In the genomic region with DNA sequence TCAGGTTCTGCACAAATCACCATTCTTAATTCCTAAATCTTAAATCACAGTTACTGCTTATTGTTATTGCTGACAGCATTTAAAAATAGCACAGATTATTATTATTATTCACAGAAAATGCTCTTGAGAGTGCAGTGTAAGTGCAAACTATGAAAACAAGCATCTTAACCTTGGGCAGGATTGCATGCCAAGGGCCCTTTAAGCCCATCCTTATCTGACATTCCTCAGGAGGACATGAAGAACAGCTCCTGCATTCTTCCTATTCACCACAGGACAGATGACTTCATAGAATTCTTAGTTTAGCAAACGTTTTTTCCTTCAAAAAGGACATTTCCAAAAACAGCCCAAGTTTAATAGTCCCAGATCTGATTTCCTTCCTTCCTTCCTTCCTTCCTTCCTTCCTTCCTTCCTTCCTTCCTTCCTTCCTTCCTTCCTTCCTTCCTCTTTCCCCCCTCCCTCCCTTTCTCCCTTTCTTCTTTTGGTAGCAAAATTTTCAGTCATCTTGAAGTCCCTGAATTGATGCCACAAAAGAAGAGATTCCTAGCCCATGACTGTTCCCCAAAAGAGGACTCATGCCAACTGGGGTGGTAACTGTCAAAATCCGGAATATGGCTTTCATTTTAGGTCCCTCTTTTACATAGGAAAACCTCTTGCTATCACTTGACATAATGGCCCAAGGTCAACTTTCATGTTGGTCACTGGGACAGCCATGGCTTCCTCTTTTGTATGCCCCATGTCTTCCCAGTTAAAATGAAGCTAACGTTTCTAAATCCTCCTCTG, we compare ENCODE assay signal across 27 mouse cellular contexts.
DNase-seq lines count a peak whose midpoint lies in the region; ATAC-seq and TF ChIP-seq lines count a peak whose summit lies in the region.
"Had no signal": no experiment of that assay in that cellular context is flagged by ENCODE, and none has a peak within 500 bp of the region (broad histone marks: within the 10 kb centered on the region; RNA-seq: fewer than 3 reads in every experiment).

No protein-coding gene starts in this region.

- peak; percentile 59 for DNase-seq in heart, adult 11 months
- DNase-seq in testis, postnatal 14 days (ENCODE audit: low spot score) = no peak
- no peak for DNase-seq in Patski (ENCODE audit: low read depth, low spot score)
- DNase-seq in hindbrain, embryonic 10.5 days (ENCODE audit: low spot score) = no peak
- DNase-seq: adrenal gland, adult 2 months; adrenal gland, postnatal 14 days; cerebellum, adult 11 months; cerebellum, adult 2 months; cerebellum, adult 9-11 months; cerebellum, postnatal 25 days; gastrocnemius, postnatal 10 days; gastrocnemius, postnatal 36 days; heart, postnatal 10 days; heart, postnatal 36 days had no signal

- H3K27me3 ChIP-seq in heart, embryonic 11.5 days (ENCODE audit: control insufficient read depth, insufficient read depth, low read length) = no peaks in the 10 kb centered on the region
- H3K27me3 ChIP-seq in testis, adult 2 months (ENCODE audit: control insufficient read depth, insufficient read depth, low read length) = no peaks in the 10 kb centered on the region
- no peaks in the 10 kb centered on the region for H3K27me3 ChIP-seq in Patski
- no peaks in the 10 kb centered on the region for H3K27me3 ChIP-seq in hindbrain, embryonic 10.5 days (ENCODE audit: insufficient read depth, poor library complexity, severe bottlenecking)
- H3K27me3 ChIP-seq: embryonic facial prominence, embryonic 12.5 days; embryonic facial prominence, embryonic 15.5 days; forebrain, embryonic 13.5 days; heart, embryonic 12.5 days; heart, embryonic 15.5 days; hindbrain, embryonic 15.5 days had no signal

- ATAC-seq in heart, embryonic 11.5 days (replicated peaks; ENCODE audit: insufficient number of reproducible peaks, low FRiP score, low TSS enrichment) = no peak
- peak; percentile 85 for ATAC-seq in Patski
- ATAC-seq in erythroid progenitor cell, adult 5-6 weeks (replicated peaks; ENCODE audit: low FRiP score, poor library complexity, severe bottlenecking) = no peak
- ATAC-seq: CD4-positive, CD25-positive, alpha-beta regulatory T cell, adult 4 months; forebrain, embryonic 13.5 days; forebrain, embryonic 16.5 days had no signal

- POLR2A ChIA-PET in Patski (lab: Charles Lee) = interaction anchor here (0.8 kb wide), 1 partner anchor 24 kb away, joined by 4 read pairs; no protein-coding TSS in a partner anchor

- H3K4me1 ChIP-seq in heart, embryonic 11.5 days (ENCODE audit: control insufficient read depth, insufficient read depth, low read length) = no peaks in the 10 kb centered on the region
- H3K4me1 ChIP-seq in testis, adult 2 months (ENCODE audit: control insufficient read depth, insufficient read depth, low read length) = no peaks in the 10 kb centered on the region
- H3K4me1 ChIP-seq in hindbrain, embryonic 10.5 days (replicated peaks) = no peaks in the 10 kb centered on the region

- no peak for TF ChIP-seq CTCF in testis, adult 2 months (IDR thresholded peaks at IDR 0.05; ENCODE audit: control insufficient read depth, insufficient read depth, insufficient replicate concordance, low read depth, low read length)
- no peak for TF ChIP-seq CTCF in Patski (IDR thresholded peaks at IDR 0.05)

- H3K27ac ChIP-seq in heart, embryonic 11.5 days (ENCODE audit: low read depth, low read length) = no peak overlapping the region
- peak overlapping the region; percentile 57 for H3K27ac ChIP-seq in testis, adult 2 months (ENCODE audit: control insufficient read depth, insufficient read depth, low read depth, low read length)
- H3K27ac ChIP-seq in hindbrain, embryonic 10.5 days = no peak overlapping the region
- H3K27ac ChIP-seq: embryonic facial prominence, embryonic 12.5 days; embryonic facial prominence, embryonic 15.5 days; forebrain, embryonic 10.5 days; forebrain, embryonic 13.5 days; heart, embryonic 15.5 days; hindbrain, embryonic 15.5 days had no signal

- 61% methylated on average over 3 of the region's 3 CpGs for WGBS in heart, embryonic 11.5 days (ENCODE audit: insufficient replicate concordance)
- 78% methylated on average over 3 of the region's 3 CpGs for WGBS in hindbrain, embryonic 10.5 days

- H3K36me3 ChIP-seq in heart, embryonic 11.5 days (ENCODE audit: control insufficient read depth, insufficient read depth, low read length) = no peaks in the 10 kb centered on the region
- H3K36me3 ChIP-seq in testis, adult 2 months (ENCODE audit: control insufficient read depth, insufficient read depth, low read length) = no peaks in the 10 kb centered on the region
- 0 out of 2 replicates have a peak, but pooled peaks cover 3% of the 10 kb centered on the region for H3K36me3 ChIP-seq in hindbrain, embryonic 10.5 days
- H3K36me3 ChIP-seq: embryonic facial prominence, embryonic 12.5 days; embryonic facial prominence, embryonic 15.5 days; forebrain, embryonic 10.5 days; hindbrain, embryonic 15.5 days had no signal

- CTCF ChIA-PET in Patski (lab: Charles Lee) = interaction anchor here (0.7 to 1.9 kb wide), 4 partner anchors 10 to 38 kb away, joined by 3 to 6 read pairs (median 4); no protein-coding TSS in a partner anchor

- H3K4me2 ChIP-seq in heart, embryonic 11.5 days = no peak overlapping the region
- H3K4me2 ChIP-seq: embryonic facial prominence, embryonic 12.5 days; embryonic facial prominence, embryonic 15.5 days; forebrain, embryonic 13.5 days; heart, embryonic 12.5 days; heart, embryonic 15.5 days; hindbrain, embryonic 15.5 days had no signal

- in situ Hi-C loops in Patski (cut with MboI; ENCODE audit: low pct_unique_long_range_greater_than_20kb) = no loop called here

- no peak for TF ChIP-seq POLR2A in testis, adult 2 months (IDR thresholded peaks at IDR 0.05; ENCODE audit: control insufficient read depth, low read depth, low read length)

- H3K9me3 ChIP-seq in heart, embryonic 11.5 days (replicated peaks; ENCODE audit: control insufficient read depth, low read length) = no peaks in the 10 kb centered on the region
- H3K9me3 ChIP-seq in hindbrain, embryonic 10.5 days = no peaks in the 10 kb centered on the region
- H3K9me3 ChIP-seq: embryonic facial prominence, embryonic 12.5 days; embryonic facial prominence, embryonic 15.5 days; forebrain, embryonic 10.5 days; forebrain, embryonic 13.5 days; heart, embryonic 12.5 days; heart, embryonic 15.5 days; hindbrain, embryonic 15.5 days had no signal

- H3K4me3 ChIP-seq in heart, embryonic 11.5 days (ENCODE audit: low read depth, low read length) = no peak overlapping the region
- H3K4me3 ChIP-seq in testis, adult 2 months (ENCODE audit: control insufficient read depth, low read depth, low read length) = no peak overlapping the region
- no peak overlapping the region for H3K4me3 ChIP-seq in hindbrain, embryonic 10.5 days
- H3K4me3 ChIP-seq: embryonic facial prominence, embryonic 12.5 days; embryonic facial prominence, embryonic 15.5 days; erythroblast, embryonic 14.5 days; forebrain, embryonic 10.5 days; forebrain, embryonic 13.5 days; heart, embryonic 12.5 days; heart, embryonic 15.5 days; hindbrain, embryonic 15.5 days had no signal

- no peak overlapping the region for H3K9ac ChIP-seq in heart, embryonic 11.5 days (ENCODE audit: low read depth, low read length)
- H3K9ac ChIP-seq: embryonic facial prominence, embryonic 12.5 days; embryonic facial prominence, embryonic 15.5 days; forebrain, embryonic 13.5 days; heart, embryonic 12.5 days; heart, embryonic 15.5 days; hindbrain, embryonic 15.5 days had no signal
